Mouse (Mus musculus): Measurements from ENCODE around the gene Ankrd42. TPM values are rescaled to one million over a fixed set of nuclear protein-coding genes. Genes with fewer than 3 reads are reported as not detected.

Gene Ankrd42
- polyA plus RNA-seq (2012; rRNA removed) = 11.7 and 12.9 TPM in 2 replicates

GRCm38 (mm10) chr7:92637021-92637625, at the start of gene Ankrd42:
Gene Ankrd42, minus strand, starts transcription at chr7:92637142.

DNA sequence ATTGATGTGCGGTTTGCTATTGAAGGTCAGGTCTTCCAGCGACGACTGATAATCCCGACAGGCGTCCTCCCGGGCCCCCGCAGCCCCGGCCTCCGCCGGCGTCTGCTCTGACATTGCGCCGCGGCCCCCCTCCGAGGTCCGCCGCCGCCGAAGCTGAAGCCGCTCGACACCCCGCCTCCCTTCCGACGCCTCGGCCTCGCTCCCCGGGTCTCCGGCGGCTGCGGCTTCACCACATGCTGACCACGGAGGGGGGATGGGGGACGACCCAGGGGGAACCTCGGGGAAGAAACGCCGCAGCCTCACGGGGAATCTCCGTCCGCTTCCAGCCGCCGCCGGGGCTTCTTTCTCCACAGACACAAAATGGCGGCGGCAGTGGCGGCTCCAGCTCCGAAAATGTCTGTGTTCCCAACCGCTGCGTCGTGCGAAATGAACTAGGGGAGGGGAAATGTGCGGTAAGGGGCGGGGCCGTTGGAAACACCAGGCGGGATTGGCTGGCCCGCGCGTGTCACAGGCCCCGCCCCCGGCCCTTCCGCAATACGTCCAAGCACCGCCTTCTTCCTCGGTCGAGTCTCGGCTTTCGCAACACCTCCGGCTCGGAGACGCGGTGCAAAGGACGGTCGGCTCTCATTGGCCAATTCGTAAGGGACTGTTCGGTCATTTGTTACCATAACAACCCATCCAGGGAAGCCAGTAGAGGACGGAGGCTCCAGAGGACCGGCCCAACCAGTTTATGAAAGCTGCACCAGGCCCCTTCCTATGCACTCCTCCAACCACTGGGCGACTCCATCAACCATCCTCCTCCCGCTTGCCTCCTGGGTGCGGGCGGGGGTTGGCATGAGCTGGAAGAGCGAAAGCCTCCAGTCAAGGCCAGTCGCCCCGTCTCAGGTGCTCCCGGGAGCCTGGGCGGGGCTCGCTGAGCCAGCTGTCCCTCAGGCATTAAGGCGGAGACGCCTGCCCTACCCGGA, 32.8 kb upstream of the Ankrd42 start, which contains the start of gene Pcf11:
Pcf11 (minus strand) TSS at position 428 of the 965 bp plus-strand sequence.

DNA sequence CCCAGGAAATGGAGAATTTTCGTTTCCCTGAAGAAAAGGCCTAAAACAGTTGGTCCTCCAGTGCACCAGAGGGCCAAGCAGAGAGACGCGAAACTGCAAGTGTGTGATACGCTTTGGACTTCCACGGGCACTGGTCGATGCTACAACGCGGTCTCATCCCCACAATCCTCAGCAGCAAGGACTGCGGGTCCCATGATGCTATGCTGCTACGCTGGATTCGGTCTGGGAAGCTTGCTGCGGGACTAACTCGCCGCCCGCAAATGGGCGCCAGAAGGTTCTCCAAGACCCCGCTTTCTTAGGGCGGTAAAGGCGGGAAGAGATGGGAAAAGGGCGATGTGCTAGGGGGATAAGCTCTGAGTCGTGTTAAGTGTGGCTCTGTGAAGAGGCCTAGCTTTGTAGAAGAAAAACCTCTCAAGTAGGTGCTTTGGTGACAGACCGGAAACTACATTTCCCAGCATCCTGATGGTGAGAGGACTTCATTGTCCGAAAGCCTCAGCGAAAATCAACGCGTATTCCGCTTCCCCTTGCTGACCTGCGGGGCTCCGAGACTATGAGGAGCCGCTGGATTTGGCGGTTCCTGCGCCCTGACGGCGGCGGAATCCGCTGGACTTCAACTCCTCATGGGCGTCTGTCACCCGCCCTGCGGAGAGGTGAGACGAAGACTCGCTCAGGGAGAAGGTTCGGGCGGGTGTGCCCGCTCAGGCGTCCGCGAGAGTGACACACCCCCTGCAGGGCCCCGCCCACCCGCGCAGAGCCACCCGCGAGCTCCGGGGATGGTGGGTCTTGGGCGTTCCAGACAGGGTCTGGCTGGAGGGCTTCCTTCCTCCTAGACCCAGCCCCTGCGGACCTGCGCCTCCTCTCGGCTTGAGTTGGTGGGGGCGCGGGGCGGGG, 75.7 kb downstream of the Ankrd42 start, which contains the start of gene Ccdc90b:
Ccdc90b (plus strand) TSS at position 164 of the 891 bp plus-strand sequence.

Other genes starting within 250 kb of the Ankrd42 start
- gene Ccdc90b, start 76.0 kb downstream of the Ankrd42 start, polyA plus RNA-seq (2012; rRNA removed) = 39.5 and 43.9 TPM in 2 replicates
- gene Pcf11, start 32.8 kb upstream of the Ankrd42 start, polyA plus RNA-seq (2012; rRNA removed) = 26.2 and 27.7 TPM in 2 replicates
- 12.4 and 15.8 TPM in 2 replicates for gene Rab30, start 104.5 kb upstream of the Ankrd42 start, polyA plus RNA-seq (2012; rRNA removed)
- 2.2 and 2.4 TPM in 2 replicates for gene Ddias, start 237.1 kb upstream of the Ankrd42 start, polyA plus RNA-seq (2012; rRNA removed)
- gene Prcp, start 237.3 kb upstream of the Ankrd42 start, polyA plus RNA-seq (2012; rRNA removed) = 14.7 and 17.4 TPM in 2 replicates

Measured in central nervous system, embryonic 18 days (tissue).